Mouse (Mus musculus) left cerebral cortex, postnatal 14 days (tissue): Measurements from ENCODE around the gene Gm36210. TPM values are rescaled to one million over a fixed set of nuclear protein-coding genes. Genes with fewer than 3 reads are reported as not detected.
A peak's percentile ranks its signal among the peaks of the same experiment; 100 is the strongest.

ENCODE experiments used
- DNase-seq, 2 experiments: peaks; one replicate each; pipeline ENCODE4 v3.0.0; 2021 to 2022; ENCODE audit warnings: low spot score in 2 of 2, mixed read lengths in 1 of 2
- intact Hi-C: fragments of 180-260 bp; cut with DNase I; formaldehyde crosslinking; loops from one replicate; pipeline ENCODE4 v1.15.1; 2025
- long read RNA-seq, 2 experiments: library from polyadenylated mRNA; stranded (forward); transcript quantifications; one replicate each; pipeline ENCODE4 v2.0.0; 2021
- total RNA-seq, 2 experiments: library from RNA; stranded (reverse); gene quantifications; 2 replicates each; pipeline ENCODE4 v1.2.3; 2021

Gene Gm36210
- under 1 TPM; 0.29 to 0.34 TPM for total RNA-seq
- long read RNA-seq, experiment 1, result 0 reads
- long read RNA-seq, experiment 2, result 0 reads

DNA sequence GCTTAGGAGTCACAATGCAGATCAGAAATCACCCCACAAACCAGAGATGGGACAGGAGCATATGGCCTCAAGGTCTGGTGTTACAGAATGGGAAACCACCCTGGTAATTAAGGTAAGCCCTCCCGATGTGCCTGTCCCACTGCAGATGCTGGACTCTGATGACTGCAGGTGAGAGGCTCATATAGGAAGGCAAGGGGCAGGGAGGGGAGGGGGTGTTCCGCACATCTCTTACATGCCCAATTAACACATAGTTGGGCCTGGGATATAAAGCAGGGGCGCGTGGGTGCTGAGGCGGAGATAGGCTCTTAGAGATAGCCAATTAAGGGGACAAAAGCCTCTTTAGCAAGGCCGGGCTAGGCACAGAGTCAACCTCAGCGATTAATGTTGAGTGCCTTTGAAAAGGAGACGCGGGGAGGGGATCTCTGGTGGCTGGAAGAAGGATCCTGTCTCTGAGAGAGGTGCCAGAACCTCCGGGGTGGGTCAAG, at the start of gene Gm36210:
Gm36210 (minus strand) TSS at position 51 of the 485 bp plus-strand sequence.
- DNase-seq, result no peak
- intact Hi-C loops, result no loop called here

DNA sequence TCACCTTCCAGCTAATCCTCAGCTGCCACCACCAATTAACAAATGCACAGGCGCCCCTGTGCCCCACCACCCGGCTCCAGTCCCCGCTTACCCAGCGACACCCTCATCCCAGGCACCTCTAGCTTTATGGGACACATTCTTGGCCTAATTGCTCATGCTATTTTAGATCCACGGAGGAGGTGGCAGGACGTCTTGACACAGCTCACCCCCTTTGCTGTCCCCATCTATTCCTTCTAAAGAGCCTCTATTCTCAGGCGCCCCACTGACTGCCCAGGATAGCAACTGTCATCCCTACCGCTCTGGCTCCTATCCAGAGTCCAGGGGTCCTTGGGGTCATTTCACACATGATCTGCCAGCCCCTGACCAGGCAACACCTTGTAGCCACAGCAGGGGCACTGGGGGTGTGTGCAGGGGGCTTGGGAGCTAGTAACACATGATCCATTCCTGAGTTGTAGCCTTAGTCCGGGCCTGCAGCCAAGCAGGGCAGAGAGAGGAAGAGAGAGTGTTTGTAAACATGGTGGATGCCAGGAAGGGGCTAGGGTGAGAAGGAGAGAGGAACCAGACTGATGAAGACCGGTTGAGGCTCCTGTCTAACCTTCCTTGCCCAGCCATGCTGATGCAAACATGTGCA, 47.6 kb upstream of the Gm36210 start:
- DNase-seq, result no peak
- intact Hi-C loops, result no loop called here

DNA sequence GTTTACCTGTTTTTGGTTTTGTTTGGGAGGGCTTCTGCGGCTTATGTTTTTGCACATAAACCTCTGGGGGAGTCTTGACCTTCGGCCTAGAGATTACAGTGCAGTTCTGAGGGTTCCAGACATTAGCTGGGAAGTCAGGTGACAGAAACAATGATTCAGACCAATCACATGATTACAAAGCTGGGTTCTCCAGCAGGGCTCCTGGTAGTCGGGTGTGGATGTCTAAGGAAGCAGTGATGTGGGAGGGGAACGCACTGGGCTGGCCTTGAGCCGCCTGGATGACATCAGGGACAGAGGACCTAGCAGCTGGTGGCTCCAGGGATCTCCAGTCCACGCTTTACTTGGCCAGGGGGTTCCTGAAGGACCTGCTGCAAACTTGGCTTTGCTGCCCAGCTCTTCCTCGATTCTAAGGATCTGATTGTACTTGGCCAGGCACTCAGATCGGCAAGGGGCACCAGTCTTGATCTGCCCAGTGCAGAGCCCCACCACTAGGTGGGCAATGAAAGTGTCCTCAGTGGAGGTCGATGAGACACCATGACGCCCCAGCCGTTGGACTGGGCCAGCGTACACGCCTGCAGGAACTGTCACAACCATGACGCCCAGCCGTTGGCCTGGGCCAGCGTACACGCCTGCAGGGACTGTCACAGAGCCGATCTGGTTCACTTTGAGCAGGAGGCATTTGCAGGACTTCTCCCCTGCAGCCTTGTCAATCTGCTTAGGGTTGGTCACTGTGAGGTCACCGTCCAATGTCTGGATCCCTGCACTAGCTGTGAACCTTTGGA, 44.4 kb upstream of the Gm36210 start:
- no peak for DNase-seq
- intact Hi-C loops, result no loop called here

DNA sequence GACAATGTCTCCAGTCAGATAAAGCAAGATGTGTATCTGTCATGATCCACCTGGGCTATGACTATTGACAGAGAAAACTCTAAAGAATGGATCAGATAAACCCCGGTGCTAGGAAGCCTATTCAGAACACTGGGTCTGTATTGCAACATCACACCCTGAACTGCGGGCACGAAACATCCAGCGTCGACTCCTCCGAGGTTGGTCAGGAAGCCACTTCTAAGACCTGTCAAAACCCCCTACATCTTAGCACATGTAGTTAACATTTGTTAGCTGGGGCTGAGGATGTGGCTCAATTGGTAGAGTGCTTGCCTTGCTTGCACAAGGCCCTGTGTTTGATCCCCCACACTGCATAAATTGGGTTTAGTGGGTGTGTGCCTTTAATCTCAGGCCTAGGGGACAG, 42.1 kb upstream of the Gm36210 start:
- intact Hi-C loops, result no loop called here
- no peak for DNase-seq

DNA sequence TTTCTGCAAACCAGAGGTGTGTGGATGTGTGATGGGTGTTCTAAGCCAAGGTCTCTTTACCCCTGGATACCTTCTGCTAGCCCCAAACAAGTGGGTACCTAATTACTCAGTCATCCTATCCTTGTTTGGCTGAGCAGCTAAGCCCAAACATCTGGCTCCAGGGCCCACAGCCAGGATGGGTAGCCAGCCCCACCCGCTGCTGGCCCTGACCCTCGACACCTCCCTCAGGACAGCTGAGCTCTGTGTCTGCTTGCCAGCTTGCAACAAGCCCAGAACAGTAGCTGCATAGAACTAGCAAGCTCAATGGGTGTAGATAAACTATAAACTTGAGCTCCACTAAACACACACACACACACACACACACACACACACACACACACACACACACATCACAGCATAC, 41.5 kb upstream of the Gm36210 start:
- intact Hi-C loops, result no loop called here
- DNase-seq, result no peak

DNA sequence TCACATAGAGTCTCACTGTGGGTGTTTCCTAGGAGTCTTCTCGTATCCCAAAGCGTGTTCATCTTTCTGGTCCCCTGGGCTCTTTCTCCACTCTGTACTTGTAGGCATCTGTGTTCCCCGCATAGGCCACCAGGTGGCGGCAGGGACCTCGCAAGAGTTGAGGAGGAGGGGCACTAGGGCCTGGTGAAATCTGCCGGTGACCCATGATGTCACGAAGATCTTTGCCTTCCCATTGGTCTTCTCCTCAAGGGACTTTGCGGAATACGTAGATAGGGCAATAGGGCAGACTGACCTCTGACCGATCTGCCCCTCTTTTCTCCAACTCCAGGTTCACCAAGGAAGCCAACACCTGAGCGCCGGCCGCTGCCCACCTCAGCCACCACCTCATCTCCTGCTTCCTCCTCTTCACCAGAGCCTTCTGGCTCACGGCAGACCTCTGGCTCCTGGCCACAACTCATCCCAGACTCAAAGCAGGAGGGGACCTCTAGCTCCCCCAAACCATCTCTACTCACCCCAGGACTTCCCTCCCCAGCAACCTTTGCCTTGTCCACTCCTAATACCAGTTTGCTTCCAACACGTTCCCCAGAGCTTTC, 37.0 kb upstream of the Gm36210 start:
- intact Hi-C loops, result loop anchor here (5.0 kb wide), 1 partner anchor 104 kb away; no protein-coding TSS in a partner anchor
- DNase-seq, result peak; percentile 93 to 96

DNA sequence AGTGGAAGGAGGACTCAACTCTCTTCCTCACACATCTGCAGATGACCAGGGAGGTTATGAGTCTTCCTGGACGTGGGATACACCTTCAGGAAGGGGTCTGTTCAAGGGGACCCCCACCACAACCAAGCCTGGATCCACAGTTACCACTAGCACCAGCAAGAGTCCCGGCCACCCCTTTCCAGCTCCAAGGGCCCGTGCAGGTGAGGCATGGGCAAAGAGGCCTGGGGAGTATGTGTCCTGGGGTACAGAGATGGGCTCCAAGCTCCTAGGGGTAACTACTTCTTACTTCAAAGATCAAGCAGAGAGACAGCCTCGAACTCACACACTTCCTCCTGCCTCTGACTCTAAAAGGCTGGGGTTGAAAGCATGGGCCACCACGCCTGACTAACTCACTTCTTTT, 36.4 kb upstream of the Gm36210 start:
- no peak for DNase-seq
- intact Hi-C loops, result loop anchor here (5.0 kb wide), 1 partner anchor 105 kb away; no protein-coding TSS in a partner anchor

DNA sequence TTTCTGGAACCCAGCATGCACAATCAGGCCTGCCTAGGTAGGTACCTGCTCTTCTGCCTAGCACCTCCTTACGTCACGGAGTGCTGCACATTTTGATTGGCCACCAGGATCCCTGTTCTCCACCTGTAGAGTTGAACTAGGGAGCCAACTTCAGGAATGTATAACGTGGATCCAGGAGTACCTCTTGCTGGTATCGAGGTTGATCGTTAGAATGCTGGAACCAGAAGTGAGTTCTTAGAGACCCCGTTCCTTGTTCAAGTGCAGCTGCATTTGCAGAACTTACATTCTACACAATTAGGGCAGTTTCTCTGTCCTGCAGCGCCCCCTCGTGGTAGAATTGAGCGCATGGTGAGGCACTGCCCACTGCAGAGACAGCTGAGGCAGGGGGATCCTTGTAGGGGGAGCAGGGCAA, 33.8 kb upstream of the Gm36210 start:
- intact Hi-C loops, result loop anchor here (5.0 kb wide), 1 partner anchor 107 kb away; no protein-coding TSS in a partner anchor
- peak; percentile 82 to 85 for DNase-seq

DNA sequence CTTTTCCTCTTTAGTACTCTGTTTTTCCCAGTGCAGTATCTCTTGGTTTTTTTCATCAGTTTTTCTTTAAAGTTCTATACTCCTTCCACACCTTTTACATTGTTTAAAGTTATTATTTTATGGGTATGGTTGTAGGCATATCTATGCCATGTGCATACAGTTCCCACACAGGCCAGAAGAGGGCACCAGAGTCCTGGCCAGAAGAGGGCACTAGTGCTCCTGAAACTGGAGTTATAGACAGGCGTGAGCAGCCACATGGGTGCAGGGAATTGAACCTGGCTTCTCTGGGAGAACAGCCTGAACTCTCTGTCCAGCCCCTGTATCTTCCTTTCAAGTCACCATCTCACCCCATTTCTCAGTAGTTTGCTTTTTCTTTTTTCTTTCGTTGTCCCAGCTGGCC, 32.1 kb upstream of the Gm36210 start:
- intact Hi-C loops, result no loop called here
- DNase-seq, result peak in 1 of 2 experiments; percentile 70

DNA sequence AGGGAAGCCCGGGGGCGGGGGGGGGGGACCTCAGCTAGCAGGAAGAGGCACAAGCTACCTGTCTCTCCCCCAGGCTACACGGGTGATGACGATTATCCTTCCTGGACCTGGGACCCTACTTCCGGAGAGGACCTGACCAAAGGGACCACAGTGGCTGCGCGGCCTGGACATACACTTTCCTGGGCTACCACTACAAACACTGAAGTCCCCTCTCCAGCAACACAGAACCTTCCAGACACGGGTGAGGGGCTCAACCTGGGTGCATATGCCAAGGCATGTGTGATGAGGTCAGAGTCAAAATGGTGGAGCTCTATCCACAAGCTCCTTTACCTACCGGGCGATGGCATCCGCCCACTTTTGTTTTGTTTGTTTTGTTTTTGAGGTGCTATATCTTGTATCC, 31.1 kb upstream of the Gm36210 start:
- intact Hi-C loops, result no loop called here
- DNase-seq, result no peak

DNA sequence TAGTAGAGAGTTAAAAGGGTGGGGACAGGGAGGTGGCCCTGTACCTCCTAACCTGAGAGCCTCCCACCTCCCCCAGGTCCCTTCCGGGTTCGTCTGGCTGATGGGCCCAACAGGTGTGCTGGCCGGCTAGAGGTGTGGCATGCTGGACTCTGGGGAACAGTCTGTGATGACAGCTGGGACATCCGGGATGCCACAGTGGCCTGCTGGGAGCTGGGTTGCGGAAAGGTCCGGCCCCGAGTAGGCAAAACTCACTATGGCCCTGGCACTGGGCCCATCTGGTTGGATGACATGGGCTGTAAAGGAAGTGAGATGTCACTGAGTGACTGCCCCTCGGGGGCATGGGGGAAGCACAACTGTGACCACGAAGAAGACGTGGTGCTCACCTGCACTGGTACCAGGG, 30.5 kb upstream of the Gm36210 start:
- DNase-seq, result no peak
- intact Hi-C loops, result no loop called here

DNA sequence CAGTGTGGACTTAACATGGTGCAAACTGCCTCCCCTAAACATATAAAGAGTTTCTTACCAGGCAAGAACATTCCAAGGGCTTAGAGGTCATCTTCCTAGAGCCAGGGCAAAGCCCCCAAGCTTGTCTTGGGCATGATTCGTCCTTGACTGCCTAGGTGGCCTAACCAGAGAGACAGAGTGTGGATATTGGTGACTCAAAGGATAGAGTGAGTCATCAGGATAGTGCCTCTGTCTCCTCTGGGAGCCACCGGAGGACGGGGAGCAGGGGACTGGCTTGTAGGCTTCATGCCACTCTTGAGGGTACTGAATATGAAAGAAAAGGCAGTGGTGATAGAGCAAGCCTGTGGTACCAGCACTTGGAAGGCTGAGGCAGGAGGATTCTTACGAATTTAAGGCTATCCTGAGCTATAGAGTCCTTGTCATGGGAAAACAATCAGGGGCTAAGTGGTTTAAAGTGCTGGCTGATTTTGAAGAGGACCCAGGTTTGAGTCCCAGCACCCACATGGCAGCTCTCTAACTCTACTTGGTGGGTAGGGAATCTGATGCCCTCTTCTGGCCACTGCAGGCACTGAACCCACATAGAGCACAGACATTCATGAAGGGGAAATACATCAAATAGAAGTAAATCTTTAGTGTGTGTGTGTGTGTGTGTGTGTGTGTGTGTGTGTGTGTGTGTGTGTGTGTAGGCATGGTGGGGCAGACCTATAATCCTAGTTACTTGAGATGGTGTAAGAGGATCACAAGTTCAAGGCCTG, 28.0 kb upstream of the Gm36210 start:
- no peak for DNase-seq
- intact Hi-C loops, result no loop called here

DNA sequence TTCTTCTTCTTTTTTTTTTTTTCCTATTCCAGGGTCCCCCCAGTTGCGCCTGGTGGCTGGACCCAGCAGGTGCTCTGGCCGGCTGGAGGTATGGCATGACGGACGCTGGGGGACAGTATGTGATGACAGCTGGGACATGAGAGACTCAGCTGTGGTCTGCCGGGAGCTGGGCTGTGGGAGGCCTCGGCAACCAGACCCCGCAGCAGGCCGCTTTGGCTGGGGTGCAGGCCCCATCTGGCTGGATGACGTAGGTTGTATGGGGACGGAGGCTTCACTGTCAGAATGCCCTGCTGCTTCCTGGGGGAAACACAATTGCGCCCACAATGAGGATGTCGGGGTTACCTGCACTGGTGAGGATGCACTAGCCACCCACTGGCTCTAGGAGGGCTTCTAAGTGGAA, 26.8 kb upstream of the Gm36210 start:
- intact Hi-C loops, result no loop called here
- no peak for DNase-seq

DNA sequence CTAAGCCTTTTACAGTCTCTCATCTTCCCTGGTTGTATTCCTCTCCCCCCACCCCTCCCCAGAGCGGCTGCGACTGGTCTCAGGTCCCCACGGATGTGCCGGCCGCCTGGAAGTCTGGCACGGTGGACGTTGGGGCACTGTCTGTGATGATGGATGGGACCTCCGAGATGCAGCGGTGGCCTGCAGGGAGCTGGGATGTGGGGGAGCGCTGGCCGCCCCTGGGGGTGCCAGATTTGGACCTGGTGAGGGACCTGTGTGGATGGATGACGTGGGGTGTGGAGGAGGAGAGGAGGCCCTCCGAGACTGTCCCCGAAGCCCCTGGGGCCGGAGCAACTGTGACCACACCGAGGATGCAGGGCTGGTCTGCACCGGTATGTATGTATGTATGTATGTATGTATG, 22.0 kb upstream of the Gm36210 start:
- no peak for DNase-seq
- intact Hi-C loops, result no loop called here

DNA sequence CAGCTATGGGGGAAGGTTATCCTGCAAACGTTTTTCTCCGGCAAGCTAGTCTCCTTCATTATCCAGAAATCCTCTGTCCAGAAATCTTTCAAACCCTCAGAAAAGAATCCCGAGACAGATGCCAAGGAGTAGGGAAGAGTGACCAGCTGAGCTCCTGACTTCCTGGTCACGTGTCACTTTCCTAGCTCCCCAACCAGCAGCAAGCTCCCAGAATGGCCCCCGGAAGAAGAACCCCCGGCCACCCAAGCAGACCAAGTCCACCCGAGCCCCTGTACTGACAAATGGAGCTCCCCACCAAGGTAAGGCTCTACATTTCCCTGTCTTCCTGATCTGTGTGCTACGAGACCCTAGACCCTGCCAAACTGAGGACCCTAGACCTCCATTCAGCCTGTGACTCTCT, 21.4 kb upstream of the Gm36210 start:
- intact Hi-C loops, result no loop called here
- no peak for DNase-seq

DNA sequence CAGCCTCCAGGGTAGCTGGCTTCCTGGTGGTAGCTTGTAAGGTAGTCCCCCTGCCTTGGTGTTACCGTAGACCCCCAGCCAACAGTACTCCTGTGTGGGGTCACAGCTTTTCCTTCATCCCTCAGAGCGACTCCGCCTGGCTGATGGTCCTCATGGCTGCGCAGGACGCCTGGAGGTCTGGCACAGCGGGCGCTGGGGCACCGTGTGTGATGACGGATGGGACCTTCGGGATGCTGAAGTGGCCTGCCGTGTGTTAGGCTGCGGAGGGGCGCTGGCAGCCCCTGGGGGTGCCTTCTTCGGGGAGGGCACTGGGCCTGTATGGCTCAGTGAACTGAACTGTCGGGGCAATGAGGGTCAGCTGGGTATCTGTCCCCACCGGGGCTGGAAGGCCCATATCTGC, 20.5 kb upstream of the Gm36210 start:
- no peak for DNase-seq
- intact Hi-C loops, result no loop called here

DNA sequence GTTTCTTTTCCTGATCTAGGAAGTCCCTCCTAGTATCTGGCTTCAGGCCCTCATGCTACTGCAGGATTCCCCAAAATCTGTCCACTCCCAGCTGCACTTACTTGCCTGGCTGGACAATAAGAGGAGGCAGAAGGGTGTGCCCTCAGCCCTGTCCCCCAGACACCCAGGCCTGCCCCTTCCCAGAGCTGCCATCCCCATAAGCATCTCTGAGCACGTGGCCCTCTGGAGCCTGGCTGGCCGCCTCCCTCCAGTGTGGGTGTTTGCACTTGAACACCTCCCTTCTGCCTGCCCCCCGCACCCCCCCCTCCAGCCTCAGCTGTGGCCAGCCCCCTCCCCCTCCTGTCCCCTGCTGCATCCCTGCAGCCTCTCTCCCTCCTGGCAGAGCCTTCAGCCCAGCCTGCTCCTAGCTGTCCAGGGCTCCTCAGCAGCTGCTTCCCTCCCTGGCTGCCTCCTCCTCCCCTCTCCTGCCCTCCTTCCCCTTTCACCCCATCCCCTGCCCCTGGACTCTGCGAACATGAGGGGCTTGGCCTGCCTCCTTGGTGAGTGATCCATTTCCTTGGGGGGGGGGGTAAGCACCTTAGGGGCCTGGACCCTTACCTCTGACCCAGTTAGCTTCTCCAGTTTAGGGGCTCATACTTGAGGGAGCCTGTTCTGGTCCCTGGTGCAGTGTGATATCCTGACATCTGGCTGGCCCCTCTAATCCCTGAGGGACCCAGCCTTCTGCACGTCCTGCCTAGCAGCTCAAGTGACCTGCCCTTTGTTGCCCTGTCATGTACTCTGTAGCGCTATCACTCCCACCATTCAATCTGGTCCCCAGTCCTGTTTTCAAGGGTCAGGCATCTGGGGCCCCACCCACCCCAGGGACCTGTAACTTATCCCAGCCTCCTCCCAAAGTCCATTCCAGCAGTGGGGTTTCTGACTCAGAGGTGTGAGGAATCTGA, 19.4 kb upstream of the Gm36210 start, which contains the start of gene Ssc5d:
Ssc5d (plus strand) TSS at position 345 of the 941 bp plus-strand sequence.
- intact Hi-C loops, result no loop called here
- DNase-seq, result peak in 1 of 2 experiments; percentile 45

DNA sequence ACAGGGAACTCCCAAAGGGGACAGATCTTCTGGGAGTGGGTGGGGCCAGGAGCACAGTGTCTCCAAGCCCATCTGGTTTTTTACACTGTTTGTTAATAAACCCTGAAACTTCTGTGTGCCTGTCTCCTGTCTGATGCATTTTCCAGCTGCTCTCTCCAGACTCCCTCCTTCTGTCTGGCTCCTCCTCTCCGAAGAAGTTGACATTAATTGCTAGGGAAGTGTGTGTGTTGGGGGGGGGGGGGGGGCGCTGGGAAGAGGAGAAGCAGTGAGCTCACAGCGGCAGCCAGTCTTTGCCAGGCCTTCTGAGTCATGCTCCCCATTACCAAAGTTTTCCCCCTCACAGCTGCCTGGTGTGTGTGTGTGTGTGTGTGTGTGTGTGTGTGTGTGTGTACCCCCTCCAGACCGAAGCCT, 18.6 kb upstream of the Gm36210 start:
- DNase-seq, result peak; percentile 34 to 71
- intact Hi-C loops, result loop anchor here (5.0 kb wide), 1 partner anchor 83 kb away; the partner anchor contains the start of gene Shisa7
